Mouse (Mus musculus): Measurements from ENCODE around the gene Idh2.
"Not testable (repeated sequence)": the region's sequence is repeated elsewhere in the genome, so short reads cannot be mapped to it uniquely, and the experiment has no call there.

The Idh2 gene

DNA sequence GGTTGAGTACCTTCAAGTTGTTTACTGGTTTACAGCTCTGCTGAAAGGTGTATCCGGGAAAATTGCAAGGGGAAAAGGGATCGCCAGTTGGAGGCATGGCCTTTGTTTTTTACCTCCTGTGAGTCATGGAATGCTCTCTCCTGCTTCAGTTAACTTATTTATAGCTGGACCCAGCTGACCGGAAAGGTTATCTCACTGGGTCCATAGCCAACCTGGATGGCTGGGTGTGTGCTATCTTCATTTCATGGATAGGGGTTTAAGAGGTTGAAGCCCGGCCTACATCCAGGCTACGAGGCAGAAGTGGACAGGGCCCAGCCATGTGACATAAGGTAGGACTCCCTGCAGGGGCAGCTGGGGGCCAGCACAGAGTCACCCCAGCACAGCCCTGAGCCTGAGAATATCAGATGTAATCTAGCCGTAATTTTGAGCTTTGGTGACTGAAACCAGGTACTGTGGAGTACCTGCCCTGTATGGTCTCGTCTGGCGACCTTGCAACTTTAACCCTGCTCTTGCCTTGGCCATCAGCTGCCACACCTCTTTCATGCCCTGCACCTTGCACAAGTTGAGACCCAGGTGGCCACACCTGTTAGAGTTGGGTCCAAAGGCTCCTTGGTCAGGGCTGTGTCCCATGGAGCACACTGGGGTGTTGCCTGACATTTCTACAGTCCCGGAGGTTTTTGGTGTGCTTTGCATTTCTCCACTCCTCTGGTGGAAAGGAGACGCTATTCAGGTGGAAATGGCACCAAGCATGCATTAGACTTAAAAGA, 55.0 kb downstream of the Idh2 start:
- in situ Hi-C loops (cut with MboI, MseI), result no loop called here

GRCm38 (mm10) chr7:80059064-80059838, 55.9 kb downstream of the Idh2 start:
- in situ Hi-C loops (cut with MboI, MseI), result no loop called here

DNA sequence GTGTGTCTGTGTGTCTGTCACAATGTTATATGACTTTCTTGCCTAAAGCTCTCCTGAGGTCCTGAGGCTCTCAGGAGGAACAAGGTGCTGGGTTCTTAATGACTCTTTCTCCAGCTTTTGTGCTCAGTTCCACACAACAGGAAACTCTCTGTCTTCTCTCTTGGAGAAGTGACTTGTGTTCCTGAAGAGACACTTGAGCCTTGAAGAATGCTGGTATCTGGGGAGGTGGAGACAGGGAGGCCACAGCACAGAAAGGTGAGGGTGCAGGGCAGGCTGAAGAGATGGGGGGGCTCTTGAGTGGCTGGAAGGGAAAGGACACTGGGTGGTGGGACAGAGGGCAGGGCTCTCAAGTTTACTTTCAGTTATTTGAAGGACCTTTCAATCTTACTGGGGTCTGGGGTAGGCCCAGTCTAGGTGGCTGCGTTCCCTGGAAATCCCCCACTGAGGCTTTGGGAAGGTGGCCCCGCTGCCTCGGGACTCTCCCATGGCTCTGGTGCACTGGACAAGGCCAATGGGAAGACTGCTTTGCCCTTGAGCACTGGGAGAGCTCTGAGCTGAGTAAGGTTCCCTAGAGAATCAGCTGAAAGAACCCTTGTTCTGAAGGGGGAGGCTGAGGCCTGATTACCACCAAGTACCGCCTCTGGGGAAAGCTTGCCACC, 56.7 kb downstream of the Idh2 start:
- in situ Hi-C loops (cut with MboI, MseI), result no loop called here

GRCm38 (mm10) chr7:80057781-80058180, 57.4 kb downstream of the Idh2 start:
- in situ Hi-C loops (cut with MboI, MseI), result no loop called here

- in situ Hi-C loops (cut with MboI, MseI), result no loop called here
Measured at GRCm38 (mm10) chr7:80057002-80057691, 58.0 kb downstream of the Idh2 start.

- in situ Hi-C loops (cut with MboI, MseI), result no loop called here
Measured at GRCm38 (mm10) chr7:80055781-80056180, 59.4 kb downstream of the Idh2 start.

DNA sequence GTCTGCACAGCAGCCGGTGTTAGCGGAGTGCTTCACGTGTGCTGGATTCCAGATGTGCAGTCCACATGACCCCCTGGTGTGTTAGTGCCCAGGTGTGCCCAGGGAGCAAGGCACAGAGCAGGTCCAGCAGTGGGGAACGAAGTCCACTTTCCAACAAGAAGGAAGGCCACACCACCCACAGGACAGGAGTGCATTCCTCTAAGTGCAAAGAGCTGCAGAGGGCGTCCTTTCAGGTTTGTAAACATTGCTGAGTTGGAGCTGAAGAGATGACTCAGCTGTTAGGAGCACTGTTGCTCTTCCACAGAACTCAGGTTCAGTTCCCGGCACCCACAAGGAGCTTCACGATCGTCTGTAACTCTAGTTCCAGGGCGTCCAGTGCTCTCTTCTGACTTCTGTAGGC, 62.0 kb downstream of the Idh2 start:
- in situ Hi-C loops (cut with MboI, MseI), result no loop called here

DNA sequence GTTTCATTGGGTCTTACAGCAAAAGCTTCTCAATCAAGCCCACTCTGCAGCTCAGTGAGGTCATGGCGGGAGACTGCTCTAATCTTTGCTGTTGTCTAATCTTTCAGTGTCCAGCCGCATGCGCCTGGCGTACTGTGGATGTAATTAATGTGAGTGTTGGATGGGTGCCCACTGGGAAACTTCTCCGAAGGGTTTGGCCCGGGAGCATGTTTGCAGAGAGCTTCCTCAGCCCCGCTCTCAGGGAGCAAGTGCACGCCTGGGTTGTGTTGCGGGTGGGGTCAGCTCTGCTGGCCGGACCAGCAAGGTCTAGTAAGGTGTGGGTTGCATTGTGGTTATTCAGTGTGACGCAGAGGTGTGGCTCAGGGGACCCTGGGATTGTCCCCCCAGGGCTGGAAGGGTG, 62.9 kb downstream of the Idh2 start:
- in situ Hi-C loops (cut with MboI, MseI), result no loop called here

DNA sequence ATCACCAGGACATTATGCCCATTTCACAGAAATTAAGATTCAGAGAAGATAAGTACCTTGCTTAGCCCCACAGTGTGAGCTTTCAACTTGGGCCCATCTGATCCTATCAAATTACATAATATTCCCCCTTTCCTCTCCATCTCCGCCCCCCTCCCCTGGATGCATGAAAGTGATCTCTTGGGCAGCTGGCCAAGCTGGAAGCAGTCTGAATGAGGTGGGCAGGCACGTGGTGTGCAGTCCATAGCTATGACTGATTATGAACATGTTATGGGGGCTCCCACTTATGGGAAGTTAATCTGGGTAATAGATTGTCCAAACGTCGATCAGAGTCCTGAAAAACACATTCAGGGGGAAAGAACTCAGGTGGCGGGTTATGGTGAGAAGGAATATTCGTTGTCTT, 63.4 kb downstream of the Idh2 start:
- in situ Hi-C loops (cut with MboI, MseI), result no loop called here

DNA sequence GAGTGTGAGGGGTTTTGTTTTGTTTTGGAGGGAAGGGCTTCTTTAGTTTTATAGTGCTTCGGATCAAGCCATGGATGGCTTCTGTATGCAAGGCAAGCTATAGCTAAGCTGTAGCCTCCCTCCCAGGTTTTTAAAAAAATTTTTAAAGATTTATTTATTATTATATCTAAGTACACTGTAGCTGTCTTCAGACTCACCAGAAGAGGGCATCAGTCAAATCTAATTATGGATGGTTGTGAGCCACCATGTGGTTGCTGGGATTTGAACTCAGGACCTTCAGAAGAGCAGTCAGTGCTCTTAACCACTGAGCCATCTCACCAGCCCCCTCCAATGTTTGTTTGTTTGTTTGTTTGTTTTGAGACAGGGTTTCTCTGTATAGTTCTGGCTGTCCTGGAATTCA, 64.8 kb downstream of the Idh2 start:
- in situ Hi-C loops (cut with MboI, MseI), result not testable (repeated sequence)

- in situ Hi-C loops (cut with MboI, MseI), result no loop called here
Measured at GRCm38 (mm10) chr7:80049746-80050145, 65.4 kb downstream of the Idh2 start.

DNA sequence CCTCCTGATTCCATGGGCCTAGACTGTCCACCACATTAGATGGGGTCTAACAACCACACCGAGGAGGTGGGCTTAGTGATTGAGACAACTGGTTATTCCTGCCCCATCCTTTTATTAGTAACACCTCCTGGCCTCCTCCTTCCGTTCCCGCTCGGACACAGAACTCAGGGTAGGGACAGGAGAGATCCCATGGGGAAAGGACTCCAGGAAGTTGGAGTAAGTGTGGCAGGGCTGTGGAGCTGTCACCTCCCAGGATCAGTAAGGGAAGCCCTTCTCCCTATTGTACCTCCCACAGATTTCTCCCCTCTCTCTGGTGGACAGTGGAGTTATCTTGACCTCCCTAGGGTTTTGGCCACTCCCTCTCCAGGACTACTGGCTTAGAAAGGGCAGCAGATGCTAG, 68.2 kb downstream of the Idh2 start:
- in situ Hi-C loops (cut with MboI, MseI), result no loop called here

All from T-helper 1 cell (primary cell).